Mouse (Mus musculus) forebrain, embryonic 12.5 days (tissue): ENCODE results near the gene Pop5. TPM values are rescaled to one million over a fixed set of nuclear protein-coding genes. Genes with fewer than 3 reads are reported as not detected.
A peak's percentile ranks its signal among the peaks of the same experiment; 100 is the strongest.

Source experiments
- ATAC-seq: fragments of 200-750 bp; cut with Nextera tagmentation; 2 replicates; pipeline ENCODE4 v1.8.0; 2017; ENCODE audit warnings: moderate TSS enrichment; ENCODE audit not compliant: low FRiP score
- H3K27ac ChIP-seq: fragments of 300-500 bp; sonication (generic); 2 replicates; pipeline ENCODE4 v1.5.1; 2016; ENCODE audit warnings: mild to moderate bottlenecking
- H3K27me3 ChIP-seq: fragments of 300-500 bp; sonication (generic); 2 replicates; pipeline ENCODE4 v1.6.1; 2016; ENCODE audit warnings: mild to moderate bottlenecking
- H3K36me3 ChIP-seq: fragments of 300-500 bp; sonication (generic); replicated peaks from 2 replicates; pipeline ENCODE4 v1.6.1; 2016; ENCODE audit warnings: mild to moderate bottlenecking
- H3K4me1 ChIP-seq: fragments of 300-500 bp; sonication (generic); 2 replicates; pipeline ENCODE4 v1.6.1; 2016
- H3K4me2 ChIP-seq: fragments of 300-500 bp; sonication (generic); 2 replicates; pipeline ENCODE4 v1.6.1; 2016; ENCODE audit warnings: mild to moderate bottlenecking, moderate library complexity
- H3K4me3 ChIP-seq: fragments of 300-500 bp; sonication (generic); replicated peaks from 2 replicates; pipeline ENCODE4 v1.5.1; 2016; ENCODE audit warnings: mild to moderate bottlenecking
- H3K9ac ChIP-seq: fragments of 300-500 bp; sonication (generic); 2 replicates; pipeline ENCODE4 v1.6.1; 2016; ENCODE audit warnings: mild to moderate bottlenecking
- H3K9me3 ChIP-seq: fragments of 300-500 bp; sonication (generic); 2 replicates; pipeline ENCODE4 v1.6.1; 2016
- WGBS: fragments of 180-500 bp; shearing (Covaris S2); methylation state at CpG from one replicate; pipeline ENCODE4 v1.1.7; 2016; 5-methylcytosine and 5-hydroxymethylcytosine counted together
- polyA plus RNA-seq: library from polyadenylated mRNA; unstranded; fragments of >200 nt; fragmentation: Nextera tagmentation; extraction: Ambion mirVana; gene quantifications from 2 replicates; pipeline ENCODE4 v1.2.1, GENCODE M21; 2016

Gene Pop5
- polyA plus RNA-seq, 1 experiment from 2014 or later = 97.1 TPM

GRCm38 (mm10) chr5:115271931-115272811 lies 36.5 kb downstream of the Pop5 start:
- Histone ChIP-seq H3K27ac (peak overlapping the region; percentile 86), H3K4me3 (peak overlapping the region; percentile 99), H3K9me3 (no peaks in the 10 kb centered on the region), H3K27me3 (no peaks in the 10 kb centered on the region), H3K9ac (peak overlapping the region; percentile 96), H3K4me1 (peaks cover 38% of the 10 kb centered on the region), H3K4me2 (peak overlapping the region; percentile 85), H3K36me3 (peaks cover 20% of the 10 kb centered on the region)
- peak; percentile 24; the same call in 1 of the 2 replicates for ATAC-seq
- WGBS = 1% methylated on average over 65 of the region's 77 CpGs

GRCm38 (mm10) chr5:115272812-115273548 lies 37.3 kb downstream of the Pop5 start, which contains the start of gene Rnf10:
Gene Rnf10, minus strand, starts transcription at chr5:115272898.
- Histone ChIP-seq H3K36me3 (peaks cover 20% of the 10 kb centered on the region), H3K9ac (peak within 1 kb of the TSS; percentile 96), H3K4me2 (peak within 1 kb of the TSS; percentile 85), H3K4me3 (peak within 1 kb of the TSS; percentile 99), H3K9me3 (no peaks in the 10 kb centered on the region), H3K4me1 (peaks cover 38% of the 10 kb centered on the region), H3K27me3 (no peaks in the 10 kb centered on the region), H3K27ac (peak within 1 kb of the TSS; percentile 86)
- peak; percentile 91 for ATAC-seq
- 13% methylated on average over 26 of the region's 26 CpGs for WGBS

DNA sequence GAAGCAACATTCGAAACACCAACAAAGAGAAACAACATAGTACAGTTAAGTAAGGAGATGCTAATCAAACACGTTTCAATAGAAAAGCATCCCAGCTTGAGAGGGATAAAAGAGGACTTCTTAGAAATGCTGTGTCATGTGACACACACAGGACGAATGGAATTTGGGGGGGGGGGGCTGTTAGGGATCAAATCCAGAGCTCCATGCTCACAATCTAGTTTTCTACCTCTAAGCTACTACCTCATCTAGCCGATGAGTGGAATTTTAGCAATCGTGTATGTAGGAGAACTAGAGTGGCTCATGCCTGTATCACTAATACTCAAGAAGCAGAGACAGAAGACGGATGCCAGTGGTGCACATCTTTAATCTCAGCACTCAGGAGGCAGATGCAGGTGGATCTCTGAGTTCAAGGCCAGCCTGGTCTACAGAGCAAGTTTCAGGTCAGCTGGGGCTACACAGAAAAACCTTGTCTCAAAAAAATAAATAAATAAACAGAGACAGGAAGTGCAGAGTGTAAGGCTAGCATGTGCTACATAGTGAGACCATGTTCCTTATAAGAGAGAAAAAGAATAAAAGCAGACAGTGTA lies 38.0 kb downstream of the Pop5 start:
- Histone ChIP-seq H3K27ac (peak overlapping the region; percentile 86), H3K27me3 (no peaks in the 10 kb centered on the region), H3K4me1 (peaks cover 38% of the 10 kb centered on the region), H3K4me3 (no peak overlapping the region), H3K36me3 (peaks cover 13% of the 10 kb centered on the region; the same call in 1 of the 2 replicates), H3K9me3 (no peaks in the 10 kb centered on the region), H3K9ac (0 out of 2 replicates have a peak overlapping the region, but pooled peaks have one; percentile 96), H3K4me2 (0 out of 2 replicates have a peak overlapping the region, but pooled peaks have one; percentile 85)
- WGBS = 68% methylated on average over 6 of the region's 6 CpGs
- ATAC-seq = no peak

DNA sequence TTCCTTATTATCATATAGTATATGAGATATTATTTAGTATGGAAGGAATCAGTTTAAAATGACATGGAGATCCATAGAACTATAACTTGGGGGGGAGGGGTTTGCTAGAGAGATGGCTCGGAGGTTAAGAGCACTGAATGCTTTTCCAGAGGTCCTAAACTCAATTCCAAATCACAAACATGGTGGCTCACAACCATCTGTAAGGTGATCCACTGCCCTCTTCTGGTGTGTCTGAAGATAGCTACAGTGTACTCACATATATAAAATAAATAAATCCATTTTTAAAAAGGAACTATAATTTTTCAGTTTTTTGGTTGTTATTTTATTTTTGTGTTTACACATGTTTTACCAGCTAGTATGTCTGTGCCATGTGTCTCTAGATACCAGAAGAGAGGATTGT lies 38.7 kb downstream of the Pop5 start:
- no peak overlapping the region for H3K4me2 ChIP-seq
- ATAC-seq = no peak
- no peak overlapping the region for H3K27ac ChIP-seq
- peaks cover 7% of the 10 kb centered on the region; the same call in 1 of the 2 replicates for H3K36me3 ChIP-seq
- no peaks in the 10 kb centered on the region for H3K9me3 ChIP-seq
- H3K9ac ChIP-seq = no peak overlapping the region
- H3K27me3 ChIP-seq = no peaks in the 10 kb centered on the region
- WGBS = 77% methylated on average over 1 of the region's 1 CpGs
- no peak overlapping the region for H3K4me3 ChIP-seq
- peaks cover 32% of the 10 kb centered on the region for H3K4me1 ChIP-seq

- no peak overlapping the region for H3K9ac ChIP-seq
- H3K4me2 ChIP-seq = no peak overlapping the region
- no peak overlapping the region for H3K4me3 ChIP-seq
- peaks cover 28% of the 10 kb centered on the region for H3K4me1 ChIP-seq
- H3K27me3 ChIP-seq = no peaks in the 10 kb centered on the region
- no peak for ATAC-seq
- no peak overlapping the region for H3K27ac ChIP-seq
- no peaks in the 10 kb centered on the region for H3K9me3 ChIP-seq
- 83% methylated on average over 1 of the region's 1 CpGs for WGBS
- 0 out of 2 replicates have a peak, but pooled peaks cover 3% of the 10 kb centered on the region for H3K36me3 ChIP-seq
Observed at GRCm38 (mm10) chr5:115274771-115275170, 39.1 kb downstream of the Pop5 start.

GRCm38 (mm10) chr5:115275998-115276397 lies 40.4 kb downstream of the Pop5 start:
- ATAC-seq = no peak
- H3K36me3 ChIP-seq = no peaks in the 10 kb centered on the region
- peaks cover 22% of the 10 kb centered on the region for H3K4me1 ChIP-seq
- H3K4me2 ChIP-seq = no peak overlapping the region
- 38% methylated on average over 14 of the region's 14 CpGs for WGBS
- no peak overlapping the region for H3K27ac ChIP-seq
- no peaks in the 10 kb centered on the region for H3K9me3 ChIP-seq
- no peak overlapping the region for H3K4me3 ChIP-seq
- H3K27me3 ChIP-seq = no peaks in the 10 kb centered on the region
- no peak overlapping the region for H3K9ac ChIP-seq

DNA sequence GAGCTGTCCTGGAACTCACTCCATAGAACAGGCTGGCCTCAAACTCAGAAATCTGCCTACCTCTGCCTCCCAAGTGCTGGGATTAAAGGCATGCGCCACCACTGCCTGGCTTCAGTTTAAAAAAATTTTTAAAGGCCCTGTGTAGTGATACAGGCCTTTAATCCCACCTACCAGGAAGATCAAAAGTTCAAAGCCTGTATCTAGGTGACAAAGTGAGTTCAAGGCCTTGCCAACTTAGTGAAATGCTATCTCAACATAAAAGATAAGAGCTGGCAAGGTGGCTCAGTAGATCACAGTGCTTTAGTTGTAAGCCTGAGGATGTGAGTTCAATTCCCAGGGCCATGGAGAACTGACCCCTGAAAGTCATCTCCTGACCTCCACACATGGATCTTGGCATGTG lies 42.4 kb downstream of the Pop5 start:
- Histone ChIP-seq H3K9me3 (no peaks in the 10 kb centered on the region), H3K9ac (no peak overlapping the region), H3K4me3 (no peak overlapping the region), H3K4me1 (peaks cover 12% of the 10 kb centered on the region), H3K4me2 (no peak overlapping the region), H3K27me3 (no peaks in the 10 kb centered on the region), H3K27ac (no peak overlapping the region), H3K36me3 (peaks cover under 1% of the 10 kb centered on the region; the same call in 1 of the 2 replicates)
- ATAC-seq = no peak
- WGBS = 82% methylated on average over 1 of the region's 1 CpGs

- ATAC-seq = no peak
Observed at GRCm38 (mm10) chr5:115278785-115279184, 43.1 kb downstream of the Pop5 start.

DNA sequence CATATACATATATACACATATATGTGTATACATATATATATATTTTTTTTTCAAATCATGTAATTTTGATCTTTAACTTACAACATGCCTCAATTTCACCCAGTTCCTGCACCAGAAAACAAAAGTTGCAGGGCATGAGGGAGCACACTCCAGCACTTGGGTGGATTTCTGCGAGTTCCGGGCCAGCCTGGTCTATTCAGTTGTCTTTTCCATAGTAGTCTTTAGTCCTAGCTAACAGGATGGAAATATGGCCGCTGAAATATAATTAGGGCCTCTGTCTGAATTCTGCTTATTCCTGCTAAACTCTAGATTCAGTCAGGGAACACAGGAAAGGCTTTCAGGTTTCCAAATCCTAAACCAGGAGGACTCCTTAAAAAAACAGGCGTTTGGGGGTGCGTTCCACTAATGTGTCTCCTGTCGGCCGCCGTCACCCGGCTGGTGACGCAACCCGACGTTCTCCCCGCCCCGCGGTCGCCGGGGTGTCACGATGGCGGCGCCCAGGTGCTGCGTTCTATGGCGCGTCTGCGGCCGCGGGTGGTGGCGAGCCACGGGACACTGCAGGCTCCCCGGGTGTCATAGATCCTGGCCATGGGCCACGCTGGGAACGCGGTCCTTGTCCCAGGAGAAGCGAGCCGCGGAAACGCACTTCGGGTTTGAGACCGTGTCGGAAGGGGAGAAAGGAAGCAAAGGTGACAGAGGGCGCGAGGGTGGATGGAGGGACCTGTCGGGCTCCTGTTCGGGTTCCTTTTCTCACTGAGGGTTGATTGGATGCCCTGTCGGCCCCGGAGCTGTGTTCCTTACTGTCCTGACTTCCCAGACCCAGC lies 43.8 kb downstream of the Pop5 start, which contains the start of gene Coq5:
Gene Coq5, plus strand, starts transcription at position 441 of the 824 bp plus-strand sequence.
- peak within 1 kb of the TSS; percentile 85 for H3K9ac ChIP-seq

More at GRCm38 (mm10) chr5:115278785-115279184, 43.1 kb downstream of the Pop5 start:
- no peak overlapping the region for H3K9ac ChIP-seq
- peaks cover 7% of the 10 kb centered on the region for H3K4me1 ChIP-seq
- H3K27ac ChIP-seq = no peak overlapping the region
- no peak overlapping the region for H3K4me3 ChIP-seq
- H3K27me3 ChIP-seq = no peaks in the 10 kb centered on the region
- no peaks in the 10 kb centered on the region for H3K9me3 ChIP-seq
- peaks cover 7% of the 10 kb centered on the region for H3K36me3 ChIP-seq
- no peak overlapping the region for H3K4me2 ChIP-seq
- 62% methylated on average over 2 of the region's 2 CpGs for WGBS

GRCm38 (mm10) chr5:115280050-115280687 lies 44.5 kb downstream of the Pop5 start:
- Histone ChIP-seq H3K36me3 (peaks cover 19% of the 10 kb centered on the region), H3K27ac (peak overlapping the region; percentile 50), H3K4me1 (peaks cover 7% of the 10 kb centered on the region), H3K27me3 (no peaks in the 10 kb centered on the region), H3K4me2 (peak overlapping the region; percentile 95), H3K9me3 (no peaks in the 10 kb centered on the region), H3K4me3 (peak overlapping the region; percentile 93), H3K9ac (peak overlapping the region; percentile 85)
- 10% methylated on average over 17 of the region's 17 CpGs for WGBS
- ATAC-seq = no peak; the same call in 1 of the 2 replicates

More for the DNA sequence above, 43.8 kb downstream of the Pop5 start, which contains the start of gene Coq5:
- WGBS = 3% methylated on average over 45 of the region's 45 CpGs
- Histone ChIP-seq H3K27ac (peak within 1 kb of the TSS; percentile 50), H3K9me3 (no peaks in the 10 kb centered on the region), H3K27me3 (no peaks in the 10 kb centered on the region), H3K4me1 (peaks cover 7% of the 10 kb centered on the region), H3K4me3 (peak within 1 kb of the TSS; percentile 93), H3K4me2 (peak within 1 kb of the TSS; percentile 95), H3K36me3 (peaks cover 14% of the 10 kb centered on the region)
- peak; percentile 85 for ATAC-seq

GRCm38 (mm10) chr5:115284735-115285134 lies 49.1 kb downstream of the Pop5 start:
- WGBS = 88% methylated on average over 3 of the region's 3 CpGs

More at GRCm38 (mm10) chr5:115284735-115285134, 49.1 kb downstream of the Pop5 start:
- no peak overlapping the region for H3K4me3 ChIP-seq
- H3K4me1 ChIP-seq = peaks cover 7% of the 10 kb centered on the region
- H3K36me3 ChIP-seq = peaks cover 39% of the 10 kb centered on the region
- no peaks in the 10 kb centered on the region for H3K9me3 ChIP-seq
- H3K27ac ChIP-seq = no peak overlapping the region
- no peak for ATAC-seq
- H3K9ac ChIP-seq = no peak overlapping the region
- H3K27me3 ChIP-seq = no peaks in the 10 kb centered on the region
- no peak overlapping the region for H3K4me2 ChIP-seq
